Mouse (Mus musculus) CD4-positive, CD25-positive, alpha-beta regulatory T cell, adult 2 months (primary cell): Measurements from ENCODE around the gene Mmd.

Experiments used
- DNase-seq: peaks from one replicate; pipeline ENCODE4 v3.0.0-alpha.2; 2012; ENCODE audit warnings: low read depth, low spot score

Mmd gene

DNA sequence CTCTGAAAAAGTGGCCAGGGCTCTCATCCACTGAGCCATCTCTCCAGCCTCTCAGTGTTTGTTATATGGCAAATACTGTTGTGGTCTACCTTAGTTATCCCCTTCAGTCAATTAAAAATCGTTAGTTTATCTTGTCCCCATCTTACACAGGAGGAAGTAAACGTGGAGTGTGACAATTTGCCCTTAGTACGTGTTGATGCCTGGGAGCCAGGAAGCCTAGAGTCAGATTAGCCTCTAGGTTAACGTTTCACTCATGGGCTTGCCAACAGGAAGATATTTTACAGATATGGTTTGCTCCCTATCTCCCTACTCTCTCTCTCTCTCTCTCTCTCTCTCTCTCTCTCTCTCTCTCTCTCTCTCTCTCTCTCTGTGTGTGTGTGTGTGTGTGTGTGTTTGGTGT lies 33.9 kb downstream of the Mmd start:
- no peak for DNase-seq

DNA sequence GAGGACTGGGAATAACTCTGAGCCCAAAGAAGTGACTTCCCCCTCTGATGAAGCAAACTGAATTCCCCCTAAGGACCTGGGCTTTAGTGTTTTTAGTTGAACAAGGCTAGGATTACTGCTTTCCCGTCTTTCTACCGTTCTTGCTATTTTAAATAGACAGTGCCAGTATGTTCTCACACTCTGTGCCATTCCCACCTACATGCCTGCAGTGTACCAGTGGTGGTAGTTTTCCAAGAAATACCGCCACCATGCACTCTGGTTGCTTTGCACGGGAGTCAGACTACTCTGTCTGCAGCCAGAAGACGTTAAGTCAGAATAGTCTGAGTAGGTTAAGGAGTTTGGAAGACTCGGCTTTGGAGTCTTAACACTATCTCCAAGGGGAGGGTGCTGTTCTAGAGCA lies 34.3 kb downstream of the Mmd start:
- no peak for DNase-seq

DNA sequence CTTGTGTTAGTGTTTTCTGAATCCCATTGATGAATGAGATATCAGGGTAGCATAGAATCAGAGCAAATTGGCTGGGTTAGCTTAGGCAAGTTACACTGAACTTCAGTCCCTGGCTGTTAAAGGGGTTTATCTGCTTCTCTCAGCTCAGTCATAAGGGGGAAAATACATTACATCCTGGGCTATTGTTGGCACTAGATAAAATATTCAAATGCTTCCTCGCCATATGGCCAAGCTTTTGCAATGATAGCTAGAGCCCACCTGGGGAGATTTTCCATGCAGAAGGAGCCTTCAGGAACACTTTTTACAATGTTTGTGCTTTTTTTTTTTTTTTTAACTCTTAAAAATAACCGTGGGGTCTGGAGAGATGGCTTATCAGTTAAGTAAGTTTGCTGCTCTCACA lies 34.8 kb downstream of the Mmd start:
- DNase-seq, result no peak

DNA sequence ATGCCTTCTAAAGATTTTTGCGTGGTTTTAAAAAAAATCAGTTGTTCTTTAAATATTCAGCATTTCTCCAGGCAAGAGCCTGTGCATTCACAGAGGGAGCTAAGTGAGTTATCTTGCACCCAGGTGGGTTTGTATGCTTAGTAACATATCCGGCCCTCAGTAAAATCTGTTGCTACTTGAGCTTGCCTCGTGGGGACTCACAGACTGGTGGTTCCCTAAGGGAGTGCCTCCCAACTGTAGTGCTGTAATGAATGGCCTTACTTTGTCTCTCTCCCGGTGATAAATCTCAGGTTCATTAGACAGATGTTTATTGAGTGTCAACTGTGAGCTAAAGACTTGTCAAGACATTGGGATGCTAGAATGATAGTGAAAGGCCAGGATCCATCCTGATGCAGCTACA lies 35.4 kb downstream of the Mmd start:
- DNase-seq, result no peak

DNA sequence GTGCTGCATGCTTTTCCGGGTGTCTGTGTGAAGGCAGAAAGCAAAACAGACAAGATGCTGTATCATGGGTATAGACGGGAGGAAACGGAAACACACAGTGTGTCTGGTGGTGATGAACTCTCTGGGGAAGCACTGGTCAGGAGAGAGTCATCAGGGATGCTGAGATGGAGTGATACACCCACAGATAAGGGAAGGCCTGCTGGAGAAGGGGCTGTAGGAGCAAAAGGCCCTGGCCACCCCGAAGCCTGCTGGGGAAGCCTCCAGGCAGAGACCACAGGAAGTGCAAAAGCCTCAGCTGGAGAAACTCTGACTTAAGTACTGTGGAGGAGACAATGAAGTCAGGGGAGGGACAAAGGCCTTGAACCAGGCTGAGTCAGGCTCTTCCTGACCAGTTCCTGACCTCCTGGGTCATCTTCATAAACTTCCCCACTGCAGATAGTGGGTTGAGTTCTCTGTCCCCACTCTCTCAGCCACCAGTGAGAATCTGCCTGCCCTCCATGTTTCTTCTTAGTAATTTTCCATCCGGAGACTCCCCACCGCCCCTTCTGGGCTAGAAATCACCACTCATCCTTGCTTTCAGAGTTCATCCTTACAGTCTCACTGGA lies 37.4 kb downstream of the Mmd start:
- no peak for DNase-seq

DNA sequence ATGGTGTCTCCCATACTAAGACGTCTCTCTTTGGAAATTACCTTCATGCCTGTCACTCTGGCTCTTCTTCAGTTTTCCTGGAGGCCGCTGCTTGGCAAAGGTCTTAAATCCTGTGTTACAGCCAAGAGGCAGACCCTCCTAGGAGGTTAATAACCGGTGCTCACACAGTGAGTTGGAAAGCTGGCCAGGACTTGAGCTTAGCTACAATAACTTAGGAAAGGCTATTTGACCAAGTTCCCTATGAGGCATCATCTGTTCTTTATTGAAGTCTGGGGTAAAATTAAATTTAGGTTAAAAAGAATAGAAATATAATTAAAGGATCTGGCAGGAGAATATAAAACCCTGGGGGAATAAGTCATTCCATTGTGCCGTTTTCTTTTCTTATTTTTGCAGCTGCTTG lies 41.9 kb downstream of the Mmd start:
- DNase-seq, result no peak

DNA sequence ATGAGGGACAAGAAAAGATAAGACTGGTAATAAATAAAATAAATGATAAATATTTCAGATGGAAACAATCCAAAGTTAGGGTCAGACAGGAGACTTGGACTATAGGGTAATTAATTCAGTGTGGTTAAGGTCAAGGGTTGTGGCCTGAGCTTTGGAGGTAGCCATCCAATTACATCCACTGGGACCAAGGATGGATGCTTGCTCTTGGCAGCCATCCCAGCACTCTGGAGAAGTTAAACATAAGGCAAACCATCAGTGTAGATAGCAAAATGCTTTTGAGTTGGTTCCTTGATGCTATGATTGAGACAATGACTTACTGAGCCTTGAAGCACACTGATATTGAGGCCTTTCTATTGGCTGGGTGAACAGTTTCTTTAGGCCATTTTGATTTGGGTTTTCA lies 43.5 kb downstream of the Mmd start:
- no peak for DNase-seq

DNA sequence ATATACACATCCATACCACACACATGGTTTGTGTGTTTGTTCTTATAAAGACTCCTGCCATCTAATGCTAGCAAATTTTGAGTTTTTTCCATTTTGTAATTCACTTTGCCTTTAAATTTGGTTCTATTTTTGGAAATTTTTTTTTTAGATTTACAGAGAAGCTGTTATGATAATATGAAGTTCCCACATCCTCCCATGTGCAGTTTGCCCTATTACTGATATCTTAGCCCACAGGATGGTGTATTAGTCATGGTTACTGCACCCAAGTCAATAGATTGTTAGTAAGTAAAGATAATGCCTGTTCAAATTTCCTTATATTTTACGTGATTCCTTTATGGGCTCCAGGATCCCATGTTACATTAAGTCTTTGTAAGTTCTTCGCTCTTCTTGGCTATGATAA lies 45.4 kb downstream of the Mmd start:
- DNase-seq, result no peak

DNA sequence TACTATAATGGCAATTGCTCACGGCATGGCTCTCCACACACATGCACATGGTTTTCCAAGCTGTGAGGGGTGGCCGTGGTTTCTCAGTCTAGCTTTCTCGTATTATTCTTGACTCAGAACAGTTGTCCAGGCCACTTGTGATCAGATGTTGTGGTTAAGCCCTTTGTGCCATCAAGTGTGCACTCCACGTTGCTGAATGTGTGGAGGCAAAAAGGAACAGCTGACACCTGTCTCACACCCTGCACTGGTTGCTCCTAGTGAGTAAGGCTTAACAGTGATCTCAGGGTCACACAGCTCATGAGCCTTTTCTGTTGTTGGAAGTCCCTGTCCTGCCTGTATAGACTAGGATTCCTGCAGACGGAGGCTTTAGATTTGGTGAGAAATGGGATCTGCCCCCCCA lies 56.8 kb downstream of the Mmd start:
- DNase-seq, result no peak

DNA sequence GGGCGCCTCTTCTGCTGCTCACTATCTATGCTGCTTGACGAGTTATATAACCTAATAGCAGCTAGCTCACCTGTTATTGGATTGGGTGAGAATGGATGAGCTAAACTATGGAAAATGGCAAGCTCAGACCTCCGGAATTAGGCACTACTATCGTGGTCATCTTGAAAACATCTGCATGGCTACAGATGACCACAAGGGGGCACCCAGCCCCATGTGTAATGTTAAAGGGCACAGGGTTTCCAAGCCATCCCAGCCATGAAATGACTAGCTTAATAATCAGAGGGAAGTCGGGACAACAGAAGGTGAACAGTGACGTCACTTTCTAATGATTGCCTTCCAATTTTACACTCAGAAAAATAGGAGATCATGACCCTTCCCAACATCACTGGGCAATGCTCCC lies 57.7 kb downstream of the Mmd start:
- peak; percentile 58 for DNase-seq

DNA sequence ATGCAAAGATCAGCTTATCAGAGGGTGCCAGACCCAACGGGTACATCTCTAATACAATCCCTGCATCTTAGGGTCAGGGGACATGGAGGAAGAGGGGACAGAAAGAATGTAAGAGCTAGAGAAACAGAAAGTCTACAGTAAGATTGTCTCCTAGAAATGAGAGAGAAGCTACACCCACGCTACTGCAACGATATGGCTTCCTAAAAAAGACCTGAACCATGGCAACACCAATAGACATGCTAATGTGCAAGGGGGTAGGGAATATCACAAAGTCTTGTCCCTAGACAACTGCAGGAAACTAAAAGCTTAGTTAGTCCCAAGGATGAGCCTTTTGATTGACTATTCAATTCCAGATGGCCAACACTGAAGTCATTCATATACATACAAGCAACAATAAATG lies 65.3 kb downstream of the Mmd start:
- DNase-seq, result no peak

DNA sequence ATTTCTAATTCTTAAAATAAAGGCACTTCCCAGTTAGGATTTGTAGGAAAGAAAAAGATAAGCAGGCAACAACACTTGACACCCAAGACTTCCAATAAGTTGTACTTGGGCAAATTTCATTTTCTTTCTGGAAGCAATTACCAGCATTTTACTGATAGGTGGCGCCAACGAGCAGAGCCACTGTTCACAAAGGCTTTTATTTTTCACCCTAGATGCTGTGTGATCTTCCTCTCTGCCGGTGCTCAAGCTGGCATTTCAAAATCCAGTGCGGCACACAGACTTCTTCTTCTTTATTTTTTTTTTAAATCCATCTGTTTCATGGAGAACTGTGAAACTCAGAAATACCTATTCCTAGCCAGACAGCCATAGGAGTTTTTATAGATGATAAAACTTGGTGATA lies 68.2 kb downstream of the Mmd start:
- peak; percentile 64 for DNase-seq

DNA sequence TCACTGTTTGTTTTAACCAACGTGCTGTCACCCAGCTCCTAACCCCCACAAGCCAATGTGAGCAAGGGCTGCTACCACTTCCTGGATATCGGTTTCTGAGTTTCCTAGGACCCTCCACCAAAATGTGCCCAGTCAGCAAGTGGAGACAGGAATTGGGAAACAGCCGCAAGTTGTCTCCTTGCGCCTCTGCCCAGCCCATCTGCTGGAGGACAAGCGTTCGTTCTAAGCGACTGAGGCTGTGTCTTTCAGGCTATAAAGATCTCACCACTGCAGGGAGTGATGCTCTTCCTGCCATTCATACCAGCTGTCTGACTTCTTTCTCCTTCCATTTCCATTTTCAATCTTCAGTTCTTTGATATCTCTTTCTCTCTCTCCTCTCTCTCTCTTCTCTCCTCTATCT lies 71.7 kb downstream of the Mmd start:
- DNase-seq, result no peak

DNA sequence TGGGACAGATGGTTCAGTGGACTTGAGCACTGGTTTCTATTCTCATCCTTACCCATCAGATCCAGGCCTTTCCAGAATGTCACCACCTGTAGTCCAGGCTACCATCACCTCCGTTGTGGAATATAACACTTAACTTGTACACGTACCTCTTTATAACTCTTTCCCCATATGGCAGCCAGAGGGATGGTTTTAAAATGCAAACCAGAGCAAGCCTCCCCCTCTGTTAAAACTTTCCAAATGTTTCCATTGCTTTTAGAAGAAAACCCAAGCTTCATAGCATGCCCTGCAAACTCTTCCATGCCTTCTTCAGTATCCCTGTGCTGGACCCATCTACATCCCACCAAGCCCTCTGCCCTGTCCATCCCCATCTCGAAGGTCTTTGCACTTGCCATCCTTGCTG lies 75.3 kb downstream of the Mmd start:
- no peak for DNase-seq

DNA sequence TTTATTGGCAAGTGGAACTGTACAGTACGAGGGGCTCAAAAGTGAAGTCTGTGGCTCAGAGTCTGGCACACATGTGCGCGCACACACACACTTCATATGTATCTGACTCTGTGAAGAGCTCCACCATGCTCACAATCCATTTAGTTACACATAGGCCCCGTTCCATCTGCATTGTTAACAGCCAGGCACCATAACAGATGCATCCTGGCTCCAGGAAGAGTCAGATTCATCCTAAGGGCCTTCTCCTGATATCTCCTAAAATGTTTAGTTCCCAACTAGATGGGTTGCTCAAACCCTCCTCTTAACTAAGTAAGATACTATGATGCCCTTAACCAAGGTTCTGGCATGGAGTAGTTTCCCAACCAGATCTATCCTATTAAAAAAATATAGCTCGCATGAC lies 76.9 kb downstream of the Mmd start:
- no peak for DNase-seq

DNA sequence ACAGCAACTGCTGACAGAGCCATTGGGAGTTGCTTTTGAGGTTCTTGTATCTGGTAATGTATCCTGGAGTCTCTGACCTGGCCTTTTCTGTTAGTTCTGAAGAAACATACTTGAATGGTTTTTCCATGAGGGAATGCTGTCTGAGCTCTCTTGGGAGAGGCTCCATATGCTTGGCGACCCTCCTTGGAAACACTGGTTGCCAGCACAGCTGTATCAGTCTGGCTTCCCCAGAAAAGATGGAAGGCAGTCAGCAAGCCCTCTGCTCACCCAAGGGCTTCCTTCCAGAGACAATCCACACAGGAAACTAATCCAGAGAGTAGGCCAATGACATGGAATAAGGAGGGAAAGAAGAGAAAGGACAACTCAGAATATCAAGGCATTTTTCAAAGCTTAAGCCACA lies 77.6 kb downstream of the Mmd start:
- DNase-seq, result no peak
